Mouse (Mus musculus) bone marrow, adult 2 months (tissue): ENCODE measurements around the gene Emilin2.

Source experiments
- CTCF ChIP-seq: fragments of 200-500 bp; IDR thresholded peaks from 2 replicates; pipeline ENCODE4 v1.5.1; 2011; ENCODE audit warnings: low read length, control low read depth; ENCODE audit not compliant: control insufficient read depth, insufficient read depth
- POLR2A ChIP-seq: fragments of 200-500 bp; IDR thresholded peaks from 2 replicates; pipeline ENCODE4 v1.6.1; 2011; ENCODE audit warnings: low read depth, mild to moderate bottlenecking, control low read depth, low read length, borderline replicate concordance; ENCODE audit not compliant: control insufficient read depth

GRCm38 (mm10) chr17:71204809-71205091 is 107.0 kb downstream of the Emilin2 start:
- no peak for TF ChIP-seq CTCF
- no peak for TF ChIP-seq POLR2A
